Mouse (Mus musculus): Measurements from ENCODE around the gene Olfr576. TPM values are rescaled to one million over a fixed set of nuclear protein-coding genes. Genes with fewer than 3 reads are reported as not detected.

Olfr576 gene
- polyA plus RNA-seq, 1 experiment from 2014 or later, result not detected

- Histone ChIP-seq H3K4me2 (ENCODE audit: low read depth, low read length) (no peak within 1 kb of the TSS), H3K36me3 (ENCODE audit: control insufficient read depth, insufficient read depth) (no peaks in the 10 kb centered on the region), H3K4me1 (ENCODE audit: control insufficient read depth, insufficient read depth, low read length) (no peaks in the 10 kb centered on the region), H3K4me3 (ENCODE audit: low read length) (no peak within 1 kb of the TSS), H3K27me3 (ENCODE audit: control insufficient read depth, insufficient read depth, low read length) (no peaks in the 10 kb centered on the region), H3K27ac (ENCODE audit: low read length) (no peak within 1 kb of the TSS), H3K9me3 (replicated peaks; ENCODE audit: control insufficient read depth, low read length) (no peaks in the 10 kb centered on the region), H3K9ac (ENCODE audit: low read length) (no peak within 1 kb of the TSS)
- WGBS, result 87% methylated on average over 1 of the region's 1 CpGs
- no peak for ATAC-seq (replicated peaks; ENCODE audit: extremely low read depth, insufficient read depth, low FRiP score)
Measured at GRCm38 (mm10) chr7:102948167-102948566, 14.3 kb upstream of the Olfr576 start, which contains the start of gene Olfr574. Olfr574 (plus strand) TSS chr7:102948467.

GRCm38 (mm10) chr7:102950732-102951131, 11.7 kb upstream of the Olfr576 start:
- Histone ChIP-seq H3K27me3 (ENCODE audit: control insufficient read depth, insufficient read depth, low read length) (no peaks in the 10 kb centered on the region), H3K9ac (ENCODE audit: low read length) (no peak overlapping the region), H3K4me1 (ENCODE audit: control insufficient read depth, insufficient read depth, low read length) (no peaks in the 10 kb centered on the region), H3K4me3 (ENCODE audit: low read length) (no peak overlapping the region), H3K9me3 (replicated peaks; ENCODE audit: control insufficient read depth, low read length) (no peaks in the 10 kb centered on the region), H3K27ac (ENCODE audit: low read length) (no peak overlapping the region), H3K36me3 (ENCODE audit: control insufficient read depth, insufficient read depth) (no peaks in the 10 kb centered on the region), H3K4me2 (ENCODE audit: low read depth, low read length) (no peak overlapping the region)
- WGBS, result 65% methylated on average over 1 of the region's 1 CpGs
- no peak for ATAC-seq (replicated peaks; ENCODE audit: extremely low read depth, insufficient read depth, low FRiP score)

GRCm38 (mm10) chr7:102958137-102958536, 4.3 kb upstream of the Olfr576 start:
- Histone ChIP-seq H3K4me1 (ENCODE audit: control insufficient read depth, insufficient read depth, low read length) (no peaks in the 10 kb centered on the region), H3K9ac (ENCODE audit: low read length) (no peak overlapping the region), H3K4me3 (ENCODE audit: low read length) (no peak overlapping the region), H3K9me3 (replicated peaks; ENCODE audit: control insufficient read depth, low read length) (no peaks in the 10 kb centered on the region), H3K27ac (ENCODE audit: low read length) (no peak overlapping the region), H3K4me2 (ENCODE audit: low read depth, low read length) (no peak overlapping the region), H3K27me3 (ENCODE audit: control insufficient read depth, insufficient read depth, low read length) (no peaks in the 10 kb centered on the region), H3K36me3 (ENCODE audit: control insufficient read depth, insufficient read depth) (no peaks in the 10 kb centered on the region)
- 64% methylated on average over 3 of the region's 3 CpGs for WGBS
- ATAC-seq (replicated peaks; ENCODE audit: extremely low read depth, insufficient read depth, low FRiP score), result no peak

DNA sequence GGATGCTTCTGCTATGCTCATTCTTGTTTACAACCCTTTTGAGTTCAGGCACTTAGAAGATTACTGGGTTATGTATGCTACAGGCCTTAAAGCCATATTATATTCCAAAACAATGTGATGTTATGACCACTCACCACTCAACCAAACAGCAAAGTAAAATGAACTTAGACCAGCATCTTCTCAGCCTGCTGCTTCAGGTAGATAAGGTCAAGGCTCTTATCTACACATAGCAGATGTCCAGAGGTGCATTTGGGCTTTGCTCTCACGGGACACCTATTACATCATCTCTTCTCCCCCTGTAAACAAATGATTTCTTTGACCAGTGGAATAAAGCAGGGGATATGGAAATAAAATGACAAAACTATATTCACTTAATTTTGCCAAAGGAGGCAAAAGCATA, 3.9 kb upstream of the Olfr576 start, which contains the start of gene Olfr575:
TSS of gene Olfr575 (minus strand) at position 183 of the 400 bp plus-strand sequence.
- no peaks in the 10 kb centered on the region for H3K9me3 ChIP-seq (replicated peaks; ENCODE audit: control insufficient read depth, low read length)
- no peak within 1 kb of the TSS for H3K4me3 ChIP-seq (ENCODE audit: low read length)
- WGBS, result 34% methylated on average over 1 of the region's 1 CpGs
- ATAC-seq (replicated peaks; ENCODE audit: extremely low read depth, insufficient read depth, low FRiP score), result no peak
- no peak within 1 kb of the TSS for H3K27ac ChIP-seq (ENCODE audit: low read length)
- H3K4me1 ChIP-seq (ENCODE audit: control insufficient read depth, insufficient read depth, low read length), result no peaks in the 10 kb centered on the region
- H3K27me3 ChIP-seq (ENCODE audit: control insufficient read depth, insufficient read depth, low read length), result no peaks in the 10 kb centered on the region
- H3K9ac ChIP-seq (ENCODE audit: low read length), result no peak within 1 kb of the TSS
- H3K4me2 ChIP-seq (ENCODE audit: low read depth, low read length), result no peak within 1 kb of the TSS
- H3K36me3 ChIP-seq (ENCODE audit: control insufficient read depth, insufficient read depth), result no peaks in the 10 kb centered on the region

DNA sequence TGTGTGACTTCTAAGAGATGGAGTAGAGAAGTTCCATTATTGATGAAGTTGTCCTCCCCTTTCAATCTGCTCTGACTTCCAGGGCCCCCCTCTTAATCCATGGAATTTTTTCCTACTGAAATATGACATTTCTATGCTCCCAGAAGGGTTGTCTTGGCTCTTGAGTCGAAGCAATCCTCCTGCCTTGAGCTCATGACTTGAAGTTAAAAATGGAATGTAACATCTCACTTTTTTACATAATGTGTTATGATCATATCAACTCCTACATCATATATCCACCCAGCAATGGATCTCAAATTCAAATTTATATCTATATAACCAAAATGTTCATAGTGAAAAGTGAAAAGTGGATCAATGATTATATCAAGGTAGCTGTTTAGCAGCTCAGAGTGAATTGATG, 11.9 kb downstream of the Olfr576 start:
- 50% methylated on average over 1 of the region's 1 CpGs for WGBS
- H3K27me3 ChIP-seq (ENCODE audit: control insufficient read depth, insufficient read depth, low read length), result no peaks in the 10 kb centered on the region
- H3K4me2 ChIP-seq (ENCODE audit: low read depth, low read length), result no peak overlapping the region
- no peak for ATAC-seq (replicated peaks; ENCODE audit: extremely low read depth, insufficient read depth, low FRiP score)
- H3K9ac ChIP-seq (ENCODE audit: low read length), result no peak overlapping the region
- H3K27ac ChIP-seq (ENCODE audit: low read length), result no peak overlapping the region
- no peaks in the 10 kb centered on the region for H3K36me3 ChIP-seq (ENCODE audit: control insufficient read depth, insufficient read depth)
- no peaks in the 10 kb centered on the region for H3K4me1 ChIP-seq (ENCODE audit: control insufficient read depth, insufficient read depth, low read length)
- H3K4me3 ChIP-seq (ENCODE audit: low read length), result no peak overlapping the region
- no peaks in the 10 kb centered on the region for H3K9me3 ChIP-seq (replicated peaks; ENCODE audit: control insufficient read depth, low read length)

DNA sequence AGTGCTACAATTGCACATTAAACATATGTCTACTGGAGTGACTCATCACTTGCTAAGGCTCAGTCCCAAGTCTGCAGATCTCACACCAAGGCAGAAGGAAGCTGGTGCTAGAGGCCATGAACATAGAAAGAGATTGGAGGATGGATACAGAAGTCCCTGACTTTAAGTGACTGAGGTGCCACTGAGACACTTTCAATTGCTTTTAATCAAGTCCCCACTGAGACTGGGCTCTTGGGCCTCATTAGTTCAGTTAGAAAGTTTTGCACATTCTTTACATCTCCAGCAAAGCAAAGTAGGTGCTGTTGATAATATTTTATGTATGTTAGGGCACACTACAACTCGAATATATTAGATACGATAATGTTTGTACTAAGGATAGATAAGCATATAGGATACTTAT, 13.4 kb downstream of the Olfr576 start, which contains the start of gene Olfr577:
TSS of gene Olfr577 (minus strand) at position 101 of the 400 bp plus-strand sequence.
- ATAC-seq (replicated peaks; ENCODE audit: extremely low read depth, insufficient read depth, low FRiP score), result no peak
- Histone ChIP-seq H3K27ac (ENCODE audit: low read length) (no peak within 1 kb of the TSS), H3K9ac (ENCODE audit: low read length) (no peak within 1 kb of the TSS), H3K4me3 (ENCODE audit: low read length) (no peak within 1 kb of the TSS), H3K4me2 (ENCODE audit: low read depth, low read length) (no peak within 1 kb of the TSS), H3K27me3 (ENCODE audit: control insufficient read depth, insufficient read depth, low read length) (no peaks in the 10 kb centered on the region), H3K9me3 (replicated peaks; ENCODE audit: control insufficient read depth, low read length) (peaks cover 2% of the 10 kb centered on the region; the same call in 1 of the 2 replicates), H3K4me1 (ENCODE audit: control insufficient read depth, insufficient read depth, low read length) (no peaks in the 10 kb centered on the region), H3K36me3 (ENCODE audit: control insufficient read depth, insufficient read depth) (no peaks in the 10 kb centered on the region)
- WGBS, result 70% methylated on average over 2 of the region's 2 CpGs

DNA sequence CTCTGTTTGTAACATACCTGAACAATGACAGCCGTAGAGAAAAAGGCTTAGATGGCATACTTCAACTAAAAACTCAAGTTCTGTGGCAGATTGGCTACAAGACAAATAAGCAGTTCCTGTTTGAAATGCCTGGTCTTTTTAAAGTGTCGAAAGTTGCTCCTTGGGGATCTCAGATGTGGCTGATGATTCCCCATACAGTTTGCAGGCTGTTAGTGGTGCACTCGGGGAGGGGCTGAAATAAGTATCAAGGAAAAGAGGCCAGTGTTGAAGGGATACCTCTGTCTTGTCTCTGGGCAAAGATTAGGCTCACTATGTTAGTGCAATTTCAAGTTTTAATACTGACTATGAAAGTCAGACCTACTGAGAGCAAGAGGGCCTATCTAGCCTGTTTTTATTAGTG, 26.8 kb downstream of the Olfr576 start, which contains the start of gene Olfr578:
TSS of gene Olfr578 (minus strand) at position 101 of the 400 bp plus-strand sequence.
- WGBS, result 53% methylated on average over 3 of the region's 3 CpGs
- Histone ChIP-seq H3K4me1 (ENCODE audit: control insufficient read depth, insufficient read depth, low read length) (no peaks in the 10 kb centered on the region), H3K27ac (ENCODE audit: low read length) (no peak within 1 kb of the TSS), H3K36me3 (ENCODE audit: control insufficient read depth, insufficient read depth) (no peaks in the 10 kb centered on the region), H3K4me3 (ENCODE audit: low read length) (no peak within 1 kb of the TSS), H3K4me2 (ENCODE audit: low read depth, low read length) (no peak within 1 kb of the TSS), H3K27me3 (ENCODE audit: control insufficient read depth, insufficient read depth, low read length) (no peaks in the 10 kb centered on the region), H3K9ac (ENCODE audit: low read length) (no peak within 1 kb of the TSS), H3K9me3 (replicated peaks; ENCODE audit: control insufficient read depth, low read length) (no peaks in the 10 kb centered on the region)
- no peak for ATAC-seq (replicated peaks; ENCODE audit: extremely low read depth, insufficient read depth, low FRiP score)

Other genes with a start within 250 kb of the Olfr576 start
- not detected in 2 replicates for gene Olfr33, start 243.6 kb upstream of the Olfr576 start, polyA plus RNA-seq (2015; fragmentation: Nextera tagmentation; extraction: Ambion mirVana)
- gene Olfr559, start 235.2 kb upstream of the Olfr576 start, polyA plus RNA-seq (2015; fragmentation: Nextera tagmentation; extraction: Ambion mirVana), result not detected in 2 replicates
- 0.07 TPM in 1 of 2 replicates, not detected in the other for gene Olfr560, start 203.3 kb upstream of the Olfr576 start, polyA plus RNA-seq (2015; fragmentation: Nextera tagmentation; extraction: Ambion mirVana)
- 0.14 and 0.39 TPM in 2 replicates for gene Olfr78, start 203.2 kb upstream of the Olfr576 start, polyA plus RNA-seq (2015; fragmentation: Nextera tagmentation; extraction: Ambion mirVana)
- not detected in 2 replicates for gene Olfr561, start 191.4 kb upstream of the Olfr576 start, polyA plus RNA-seq (2015; fragmentation: Nextera tagmentation; extraction: Ambion mirVana)
- gene Olfr564, start 159.2 kb upstream of the Olfr576 start, polyA plus RNA-seq (2015; fragmentation: Nextera tagmentation; extraction: Ambion mirVana), result not detected in 2 replicates
- gene Olfr566, start 103.9 kb upstream of the Olfr576 start, polyA plus RNA-seq (2015; fragmentation: Nextera tagmentation; extraction: Ambion mirVana), result not detected in 2 replicates
- not detected in 2 replicates for gene Olfr568, start 85.5 kb upstream of the Olfr576 start, polyA plus RNA-seq (2015; fragmentation: Nextera tagmentation; extraction: Ambion mirVana)
- not detected in 2 replicates for gene Olfr569, start 71.8 kb upstream of the Olfr576 start, polyA plus RNA-seq (2015; fragmentation: Nextera tagmentation; extraction: Ambion mirVana)
- not detected in 2 replicates for gene Olfr570, start 68.1 kb upstream of the Olfr576 start, polyA plus RNA-seq (2015; fragmentation: Nextera tagmentation; extraction: Ambion mirVana)
- gene Olfr571, start 45.1 kb upstream of the Olfr576 start, polyA plus RNA-seq (2015; fragmentation: Nextera tagmentation; extraction: Ambion mirVana), result not detected in 2 replicates
- not detected in 2 replicates for gene Olfr572, start 38.3 kb upstream of the Olfr576 start, polyA plus RNA-seq (2015; fragmentation: Nextera tagmentation; extraction: Ambion mirVana)
- not detected in 2 replicates for gene Olfr573-ps1, start 20.1 kb upstream of the Olfr576 start, polyA plus RNA-seq (2015; fragmentation: Nextera tagmentation; extraction: Ambion mirVana)
- gene Olfr574, start 14.2 kb upstream of the Olfr576 start, polyA plus RNA-seq (2015; fragmentation: Nextera tagmentation; extraction: Ambion mirVana), result not detected in 2 replicates
- gene Olfr575, start 3.9 kb upstream of the Olfr576 start, polyA plus RNA-seq (2015; fragmentation: Nextera tagmentation; extraction: Ambion mirVana), result not detected in 2 replicates
- not detected in 2 replicates for gene Olfr577, start 13.3 kb downstream of the Olfr576 start, polyA plus RNA-seq (2015; fragmentation: Nextera tagmentation; extraction: Ambion mirVana)
- gene Olfr578, start 26.7 kb downstream of the Olfr576 start, polyA plus RNA-seq (2015; fragmentation: Nextera tagmentation; extraction: Ambion mirVana), result not detected in 2 replicates
- not detected in 2 replicates for gene Olfr582, start 75.4 kb downstream of the Olfr576 start, polyA plus RNA-seq (2015; fragmentation: Nextera tagmentation; extraction: Ambion mirVana)
- not detected in 2 replicates for gene Olfr583, start 88.6 kb downstream of the Olfr576 start, polyA plus RNA-seq (2015; fragmentation: Nextera tagmentation; extraction: Ambion mirVana)
- gene Olfr584, start 119.2 kb downstream of the Olfr576 start, polyA plus RNA-seq (2015; fragmentation: Nextera tagmentation; extraction: Ambion mirVana), result not detected in 2 replicates
- gene Olfr585, start 135.1 kb downstream of the Olfr576 start, polyA plus RNA-seq (2015; fragmentation: Nextera tagmentation; extraction: Ambion mirVana), result not detected in 2 replicates
- gene Olfr586, start 163.0 kb downstream of the Olfr576 start, polyA plus RNA-seq (2015; fragmentation: Nextera tagmentation; extraction: Ambion mirVana), result not detected in 2 replicates
- not detected in 2 replicates for gene Olfr588-ps1, start 178.2 kb downstream of the Olfr576 start, polyA plus RNA-seq (2015; fragmentation: Nextera tagmentation; extraction: Ambion mirVana)
- not detected in 2 replicates for gene Olfr589, start 193.7 kb downstream of the Olfr576 start, polyA plus RNA-seq (2015; fragmentation: Nextera tagmentation; extraction: Ambion mirVana)
- not detected in 2 replicates for gene Olfr591, start 215.7 kb downstream of the Olfr576 start, polyA plus RNA-seq (2015; fragmentation: Nextera tagmentation; extraction: Ambion mirVana)
- not detected in 2 replicates for gene Olfr592, start 222.1 kb downstream of the Olfr576 start, polyA plus RNA-seq (2015; fragmentation: Nextera tagmentation; extraction: Ambion mirVana)
- not detected in 2 replicates for gene Olfr593, start 249.2 kb downstream of the Olfr576 start, polyA plus RNA-seq (2015; fragmentation: Nextera tagmentation; extraction: Ambion mirVana)

All from heart, embryonic 16.5 days (tissue).